Mouse (Mus musculus) lung, postnatal 0 days (tissue): Measurements from ENCODE around the gene Syne2. TPM values are rescaled to one million over a fixed set of nuclear protein-coding genes. Genes with fewer than 3 reads are reported as not detected.

ENCODE experiments used
- ATAC-seq: fragments of 200-750 bp; cut with Nextera tagmentation; 2 replicates; pipeline ENCODE4 v1.8.0; 2017; ENCODE audit warnings: moderate library complexity
- DNase-seq: peaks from one replicate; pipeline ENCODE4 v3.0.0-alpha.2; 2016; ENCODE audit warnings: low spot score
- H3K27ac ChIP-seq: fragments of 300-500 bp; sonication (generic); 2 replicates; pipeline ENCODE4 v1.5.1; 2014; ENCODE audit warnings: antibody characterized with exemption, mild to moderate bottlenecking, low read length, mixed read lengths
- H3K27me3 ChIP-seq: fragments of 300-500 bp; sonication (generic); replicated peaks from 2 replicates; pipeline ENCODE4 v1.6.1; 2014; ENCODE audit warnings: low read length, mixed read lengths; ENCODE audit not compliant: insufficient read depth
- H3K36me3 ChIP-seq: fragments of 300-500 bp; sonication (generic); 2 replicates; pipeline ENCODE4 v1.6.1; 2014; ENCODE audit warnings: low read length, mixed read lengths; ENCODE audit not compliant: insufficient read depth
- H3K4me1 ChIP-seq: fragments of 300-500 bp; sonication (generic); 2 replicates; pipeline ENCODE4 v1.6.1; 2014; ENCODE audit warnings: antibody characterized with exemption, low read depth, low read length, mixed read lengths; ENCODE audit not compliant: insufficient read depth
- H3K4me2 ChIP-seq: fragments of 300-500 bp; sonication (generic); replicated peaks from 2 replicates; pipeline ENCODE4 v1.6.1; 2014; ENCODE audit warnings: low read depth, mild to moderate bottlenecking, low read length, moderate library complexity, mixed read lengths
- H3K4me3 ChIP-seq: fragments of 300-500 bp; sonication (generic); 2 replicates; pipeline ENCODE4 v1.5.1; 2014; ENCODE audit warnings: low read depth, low read length
- H3K9ac ChIP-seq: fragments of 300-500 bp; sonication (generic); replicated peaks from 2 replicates; pipeline ENCODE4 v1.6.1; 2014; ENCODE audit warnings: low read depth, mild to moderate bottlenecking
- H3K9me3 ChIP-seq: fragments of 300-500 bp; sonication (generic); 2 replicates; pipeline ENCODE4 v1.6.1; 2016; ENCODE audit warnings: low read length, mixed read lengths
- CTCF ChIP-seq: IDR thresholded peaks from 2 replicates; pipeline ENCODE4 v1.5.1; 2016; ENCODE audit warnings: antibody characterized with exemption, mild to moderate bottlenecking
- EP300 ChIP-seq: IDR thresholded peaks from 2 replicates; pipeline ENCODE4 v1.6.1; 2016; ENCODE audit warnings: antibody characterized with exemption, mild to moderate bottlenecking, control low read depth
- WGBS: fragments of 180-500 bp; shearing (Covaris S2); extraction: QIAGEN DNeasy Blood & Tissue Kit; methylation state at CpG from one replicate; pipeline ENCODE4 v1.1.7; 2014; 5-methylcytosine and 5-hydroxymethylcytosine counted together
- polyA plus RNA-seq: library from polyadenylated mRNA; unstranded; fragments of >200 nt; fragmentation: Nextera tagmentation; extraction: Ambion mirVana; gene quantifications from 2 replicates; pipeline ENCODE4 v1.2.1, GENCODE M21; 2015

Gene Syne2
- polyA plus RNA-seq, 1 experiment from 2014 or later, result 41.8 TPM

GRCm38 (mm10) chr12:75816981-75817856 is 715 bp upstream of the Syne2 start:
- Histone ChIP-seq H3K27ac (no peak overlapping the region), H3K9me3 (no peaks in the 10 kb centered on the region), H3K4me1 (peaks cover 14% of the 10 kb centered on the region; the same call in 1 of the 2 replicates), H3K4me2 (peak overlapping the region; percentile 86), H3K9ac (peak overlapping the region; percentile 72; the same call in 1 of the 2 replicates), H3K27me3 (no peaks in the 10 kb centered on the region), H3K36me3 (no peaks in the 10 kb centered on the region), H3K4me3 (peak overlapping the region; percentile 88)
- WGBS, result 8% methylated on average over 21 of the region's 25 CpGs
- DNase-seq, result peak; percentile 52
- no peak for ATAC-seq
- TF ChIP-seq EP300 (no peak), CTCF (no peak)

- Histone ChIP-seq H3K4me2 (peak overlapping the region; percentile 86), H3K4me3 (peak overlapping the region; percentile 88), H3K36me3 (no peaks in the 10 kb centered on the region), H3K4me1 (peaks cover 14% of the 10 kb centered on the region; the same call in 1 of the 2 replicates), H3K9me3 (no peaks in the 10 kb centered on the region), H3K27ac (peak overlapping the region; percentile 83), H3K9ac (peak overlapping the region; percentile 72), H3K27me3 (no peaks in the 10 kb centered on the region)
- ATAC-seq (peak; percentile 82), DNase-seq (peak; percentile 72)
- TF ChIP-seq CTCF, result peak; percentile 48
- no peak for TF ChIP-seq EP300
- WGBS, result 3% methylated on average over 61 of the region's 93 CpGs
Observed at GRCm38 (mm10) chr12:75818453-75819434, 810 bp downstream of the Syne2 start.

- WGBS, result 7% methylated on average over 11 of the region's 11 CpGs
- Histone ChIP-seq H3K4me2 (peak overlapping the region; percentile 86), H3K27ac (no peak overlapping the region), H3K36me3 (no peaks in the 10 kb centered on the region), H3K27me3 (no peaks in the 10 kb centered on the region), H3K9ac (peak overlapping the region; percentile 72; the same call in 1 of the 2 replicates), H3K4me3 (peak overlapping the region; percentile 88), H3K9me3 (no peaks in the 10 kb centered on the region), H3K4me1 (peaks cover 14% of the 10 kb centered on the region; the same call in 1 of the 2 replicates)
- TF ChIP-seq EP300, result no peak
- ATAC-seq (no peak), DNase-seq (no peak)
Observed at GRCm38 (mm10) chr12:75819481-75819880, 1.5 kb downstream of the Syne2 start.

- no peak for TF ChIP-seq CTCF
- TF ChIP-seq EP300, result no peak
- Histone ChIP-seq H3K27ac (no peak overlapping the region), H3K4me2 (no peak overlapping the region), H3K9me3 (no peaks in the 10 kb centered on the region), H3K27me3 (no peaks in the 10 kb centered on the region), H3K4me1 (peaks cover 14% of the 10 kb centered on the region; the same call in 1 of the 2 replicates), H3K36me3 (no peaks in the 10 kb centered on the region), H3K4me3 (no peak overlapping the region), H3K9ac (no peak overlapping the region)
- WGBS, result 60% methylated on average over 7 of the region's 7 CpGs
- DNase-seq (peak; percentile 50), ATAC-seq (no peak)
Observed at GRCm38 (mm10) chr12:75820216-75820615, 2.3 kb downstream of the Syne2 start.

GRCm38 (mm10) chr12:75822122-75822521 is 4.2 kb downstream of the Syne2 start:
- no peak for DNase-seq
- H3K4me2 ChIP-seq, result no peak overlapping the region
- no peaks in the 10 kb centered on the region for H3K27me3 ChIP-seq
- H3K27ac ChIP-seq, result no peak overlapping the region
- no peaks in the 10 kb centered on the region for H3K36me3 ChIP-seq
- H3K4me3 ChIP-seq, result no peak overlapping the region
- no peaks in the 10 kb centered on the region for H3K9me3 ChIP-seq
- WGBS, result 34% methylated on average over 6 of the region's 6 CpGs
- H3K9ac ChIP-seq, result no peak overlapping the region
- no peak for ATAC-seq
- no peak for TF ChIP-seq CTCF
- TF ChIP-seq EP300, result no peak
- H3K4me1 ChIP-seq, result peaks cover 14% of the 10 kb centered on the region; the same call in 1 of the 2 replicates

- peaks cover 19% of the 10 kb centered on the region; the same call in 1 of the 2 replicates for H3K4me1 ChIP-seq
- no peaks in the 10 kb centered on the region for H3K36me3 ChIP-seq
- H3K9me3 ChIP-seq, result no peaks in the 10 kb centered on the region
- WGBS, result 92% methylated on average over 6 of the region's 6 CpGs
- H3K9ac ChIP-seq, result no peak overlapping the region
- no peak overlapping the region for H3K4me3 ChIP-seq
- H3K4me2 ChIP-seq, result no peak overlapping the region
- H3K27ac ChIP-seq, result no peak overlapping the region
- DNase-seq (no peak), ATAC-seq (no peak)
- no peaks in the 10 kb centered on the region for H3K27me3 ChIP-seq
- TF ChIP-seq CTCF (no peak), EP300 (no peak)
Observed at GRCm38 (mm10) chr12:75823475-75823874, 5.5 kb downstream of the Syne2 start.
